Mouse (Mus musculus) liver, adult 2 months (tissue): ENCODE results near the gene Nek8.

ENCODE experiments used
- CTCF ChIP-seq: fragments of 200-500 bp; IDR thresholded peaks from 2 replicates; pipeline ENCODE4 v1.5.1; 2011; ENCODE audit warnings: low read depth, low read length, control low read depth
- POLR2A ChIP-seq: fragments of 200-500 bp; IDR thresholded peaks from 2 replicates; pipeline ENCODE4 v1.6.1; 2011; ENCODE audit warnings: low read length, control low read depth; ENCODE audit not compliant: insufficient read depth; ENCODE audit errors: extremely low read depth

- no peak for TF ChIP-seq POLR2A
- no peak for TF ChIP-seq CTCF
These were observed 7.5 kb upstream of the Nek8 start for GRCm38 (mm10) chr11:78183884-78184514.
